Mouse (Mus musculus) ES-Bruce4 (cell line): ENCODE measurements around the gene Acsbg2.

Source experiments
- CTCF ChIP-seq: IDR thresholded peaks from one replicate; pipeline ENCODE4 v1.8.1; 2011; ENCODE audit warnings: low read depth, low read length
- EP300 ChIP-seq: IDR thresholded peaks from 2 replicates; pipeline ENCODE4 v1.6.1; 2011; ENCODE audit warnings: low read depth, low read length; ENCODE audit not compliant: insufficient read depth

GRCm38 (mm10) chr17:56843678-56844077 is 30.6 kb downstream of the Acsbg2 start:
- TF ChIP-seq EP300 (no peak), CTCF (no peak)
